In the genomic region with DNA sequence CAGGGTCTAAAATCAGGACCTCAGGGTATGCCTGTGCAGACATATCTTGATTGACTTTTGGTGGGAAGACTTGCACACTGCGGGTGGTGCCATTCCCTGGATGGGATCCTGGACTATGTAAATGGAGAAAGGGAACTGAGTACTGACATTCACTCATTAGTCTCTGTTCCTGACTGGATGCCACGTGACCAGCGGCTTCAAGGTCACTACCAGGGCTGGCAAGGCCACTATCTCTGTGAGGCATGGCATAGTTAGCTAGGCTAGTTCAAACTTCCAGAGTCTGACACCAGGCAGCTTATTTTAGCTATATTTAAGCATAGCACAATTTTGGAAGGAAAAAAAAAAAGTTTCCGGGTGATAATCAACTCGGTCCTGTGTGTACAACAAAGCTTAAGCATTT, we compare ENCODE assay signal across 27 mouse cellular contexts.
"Had no signal": no experiment of that assay in that cellular context is flagged by ENCODE, and none has a peak within 500 bp of the region (broad histone marks: within the 10 kb centered on the region; RNA-seq: fewer than 3 reads in every experiment).

No protein-coding gene starts in this region.

- H3K9me3 ChIP-seq: heart, embryonic 10.5 days; heart, embryonic 12.5 days; hindbrain, embryonic 10.5 days; hindbrain, embryonic 12.5 days; kidney, embryonic 15.5 days; limb, embryonic 12.5 days; liver, embryonic 13.5 days; liver, embryonic 15.5 days had no signal

- ATAC-seq: hindbrain, postnatal 0 days; intestine, embryonic 16.5 days had no signal

- H3K4me3 ChIP-seq: gastrocnemius, adult 2 months; heart, embryonic 10.5 days; heart, embryonic 12.5 days; hindbrain, embryonic 10.5 days; hindbrain, embryonic 12.5 days; kidney, embryonic 15.5 days; limb, embryonic 12.5 days; liver, embryonic 13.5 days; liver, embryonic 15.5 days had no signal

- DNase-seq: gastrocnemius, adult 2 months; gastrocnemius, postnatal 10 days; gastrocnemius, postnatal 25 days; heart, adult 18-20 months; heart, postnatal 10 days; heart, postnatal 4 days; kidney, adult 11 months; kidney, adult 2 months; kidney, adult 9 months; kidney, postnatal 14 days; kidney, postnatal 36 days; layer of hippocampus, adult 9-11 months; layer of hippocampus, postnatal 36 days; left cerebral cortex, postnatal 4 days; liver; liver, embryonic 13.5 days had no signal

- H3K4me1 ChIP-seq: limb, embryonic 12.5 days; liver, embryonic 13.5 days; liver, embryonic 15.5 days had no signal

- H3K27me3 ChIP-seq: heart, embryonic 12.5 days; hindbrain, embryonic 12.5 days; kidney, embryonic 15.5 days; limb, embryonic 12.5 days had no signal

- H3K27ac ChIP-seq: gastrocnemius, adult 2 months; heart, embryonic 10.5 days; hindbrain, embryonic 10.5 days; hindbrain, embryonic 12.5 days; hindbrain, embryonic 14.5 days; hindbrain, postnatal 0 days; kidney, embryonic 15.5 days; kidney, postnatal 0 days; limb, embryonic 12.5 days; liver, embryonic 13.5 days; liver, embryonic 15.5 days had no signal

- H3K36me3 ChIP-seq: heart, embryonic 10.5 days; heart, embryonic 12.5 days; hindbrain, embryonic 10.5 days; hindbrain, embryonic 12.5 days; kidney, embryonic 15.5 days; limb, embryonic 12.5 days; liver, embryonic 13.5 days; liver, embryonic 15.5 days had no signal
